Mouse (Mus musculus) urinary bladder, adult 2 months (tissue): ENCODE results near the gene Utp6. TPM values are rescaled to one million over a fixed set of nuclear protein-coding genes. Genes with fewer than 3 reads are reported as not detected.

Experiments used
- DNase-seq: peaks from one replicate; pipeline ENCODE4 v3.0.0; 2022; ENCODE audit warnings: low spot score
- polyA plus RNA-seq: library from polyadenylated mRNA; depleted of rRNA; stranded (reverse); fragments of >200 nt; gene quantifications from 2 replicates; pipeline ENCODE4 v1.2.3, GENCODE M21; 2012; rRNA removed

The Utp6 gene
- polyA plus RNA-seq, 1 experiment: 21.3 TPM

DNA sequence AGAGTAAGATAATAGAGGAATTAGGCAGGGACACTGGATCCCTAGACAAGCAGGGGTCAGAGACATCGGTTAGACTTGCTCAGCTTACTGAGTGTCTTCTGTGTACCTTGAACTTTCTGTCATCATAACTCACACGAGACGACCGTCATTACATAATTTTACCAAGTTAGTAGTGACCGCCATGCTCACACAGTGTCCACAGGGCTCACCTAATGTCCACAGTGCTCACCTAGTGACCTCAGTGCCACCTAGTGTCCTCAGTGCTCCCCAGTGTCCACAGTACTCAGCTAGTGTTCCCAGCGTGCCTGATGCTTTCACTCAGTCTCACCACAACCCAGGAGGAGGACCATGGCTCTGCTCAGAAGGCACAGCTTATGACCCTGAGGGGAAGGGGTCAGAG, 77.4 kb downstream of the Utp6 start:
- no peak for DNase-seq

Other genes with a start within 250 kb of the Utp6 start
- 18.9 and 19.6 TPM in 2 replicates for gene Suz12, start 30.7 kb upstream of the Utp6 start, polyA plus RNA-seq
- 17.5 and 17.7 TPM in 2 replicates for gene Crlf3, start 118.6 kb upstream of the Utp6 start, polyA plus RNA-seq
- gene Atad5, start 127.0 kb upstream of the Utp6 start, polyA plus RNA-seq: 2.3 and 2.4 TPM in 2 replicates
- 11.4 and 13.6 TPM in 2 replicates for gene Tefm, start 179.8 kb upstream of the Utp6 start, polyA plus RNA-seq
- 6.4 and 6.5 TPM in 2 replicates for gene Adap2, start 191.7 kb upstream of the Utp6 start, polyA plus RNA-seq
- 9.2 and 10.8 TPM in 2 replicates for gene Rnf135, start 221.5 kb upstream of the Utp6 start, polyA plus RNA-seq
- gene Rhot1, start 246.6 kb upstream of the Utp6 start, polyA plus RNA-seq: 49.8 and 53.8 TPM in 2 replicates